Comparison of ENCODE assay signal across 9 mouse cellular contexts in genomic region chr11:84069034-84069370, GRCm38 (mm10). TPM values are rescaled to one million over a fixed set of nuclear protein-coding genes. Genes with fewer than 3 reads are reported as not detected.
DNase-seq lines count a peak whose midpoint lies in the region; ATAC-seq and TF ChIP-seq lines count a peak whose summit lies in the region.
"Had no signal": no experiment of that assay in that cellular context is flagged by ENCODE, and none has a peak within 500 bp of the region (broad histone marks: within the 10 kb centered on the region; RNA-seq: fewer than 3 reads in every experiment).

Gene Dusp14 (minus strand): TSS chr11:84069261.

- H3K27ac ChIP-seq in cerebellum, adult 2 months (ENCODE audit: insufficient read depth, low read length) = peak within 1 kb of the TSS; percentile 78
- no peak within 1 kb of the TSS for H3K27ac ChIP-seq in forebrain, embryonic 16.5 days (ENCODE audit: low read length)
- no peak within 1 kb of the TSS for H3K27ac ChIP-seq in midbrain, embryonic 16.5 days (ENCODE audit: low read length)

- no peaks in the 10 kb centered on the region for H3K36me3 ChIP-seq in forebrain, embryonic 16.5 days (ENCODE audit: control insufficient read depth, insufficient read depth)
- no peaks in the 10 kb centered on the region for H3K36me3 ChIP-seq in midbrain, embryonic 16.5 days (ENCODE audit: control insufficient read depth, insufficient read depth, low read length)
- H3K36me3 ChIP-seq: G1E had no signal

- no peaks in the 10 kb centered on the region for H3K4me1 ChIP-seq in cerebellum, adult 2 months (ENCODE audit: control insufficient read depth, insufficient read depth, low read length)
- peaks cover 22% of the 10 kb centered on the region for H3K4me1 ChIP-seq in forebrain, embryonic 16.5 days (replicated peaks; ENCODE audit: control insufficient read depth, insufficient read depth, low read length)
- peaks cover 12% of the 10 kb centered on the region; the same call in 1 of the 2 replicates for H3K4me1 ChIP-seq in midbrain, embryonic 16.5 days (ENCODE audit: control insufficient read depth, insufficient read depth, low read length)

- H3K27me3 ChIP-seq in cerebellum, adult 2 months (ENCODE audit: control insufficient read depth, insufficient read depth, low read length) = no peaks in the 10 kb centered on the region
- 0 out of 2 replicates have a peak, but pooled peaks cover 8% of the 10 kb centered on the region for H3K27me3 ChIP-seq in forebrain, embryonic 16.5 days (replicated peaks; ENCODE audit: control insufficient read depth, insufficient read depth, low read length)
- peaks cover 23% of the 10 kb centered on the region for H3K27me3 ChIP-seq in midbrain, embryonic 16.5 days (ENCODE audit: control insufficient read depth, insufficient read depth, low read depth, low read length)

- TF ChIP-seq CTCF in cerebellum, adult 2 months (IDR thresholded peaks at IDR 0.05; ENCODE audit: borderline replicate concordance, insufficient read depth, low read depth, low read length) = no peak

- H3K4me3 ChIP-seq in cerebellum, adult 2 months (replicated peaks; ENCODE audit: insufficient read depth, low read depth, low read length) = peak within 1 kb of the TSS; percentile 87
- H3K4me3 ChIP-seq in forebrain, embryonic 16.5 days (replicated peaks; ENCODE audit: low read length) = peak within 1 kb of the TSS; percentile 70
- H3K4me3 ChIP-seq in midbrain, embryonic 16.5 days (ENCODE audit: low read depth, low read length) = peak within 1 kb of the TSS; percentile 61

- no peak for TF ChIP-seq POLR2A in cerebellum, adult 2 months (IDR thresholded peaks at IDR 0.05; ENCODE audit: borderline replicate concordance, insufficient read depth, low read length)

- peak within 1 kb of the TSS; percentile 72 for H3K4me2 ChIP-seq in forebrain, embryonic 16.5 days (ENCODE audit: low read length)
- peak within 1 kb of the TSS; percentile 86 for H3K4me2 ChIP-seq in midbrain, embryonic 16.5 days (ENCODE audit: low read length)

- no peaks in the 10 kb centered on the region for H3K9me3 ChIP-seq in forebrain, embryonic 16.5 days (ENCODE audit: control insufficient read depth, low read length)
- no peaks in the 10 kb centered on the region for H3K9me3 ChIP-seq in midbrain, embryonic 16.5 days (replicated peaks; ENCODE audit: control insufficient read depth, low read length, poor library complexity, severe bottlenecking)
- H3K9me3 ChIP-seq: G1E had no signal

- WGBS in cerebellum, adult 2 months = 36% methylated on average over 11 of the region's 11 CpGs
- WGBS in forebrain, embryonic 16.5 days = 24% methylated on average over 11 of the region's 11 CpGs
- WGBS in midbrain, embryonic 16.5 days = 15% methylated on average over 11 of the region's 11 CpGs

- no peak for DNase-seq in cerebellum, adult 2 months
- DNase-seq in cerebellum, postnatal 14 days = no peak
- DNase-seq in right cerebral cortex, postnatal 25 days = peak; percentile 59
- no peak for DNase-seq in right cerebral cortex, postnatal 4 days
- peak; percentile 72 to 80 for DNase-seq in kidney, postnatal 36 days
- DNase-seq in natural killer cell, adult 2 months (ENCODE audit: low spot score in 2 of 2) = no peak

- H3K9ac ChIP-seq in forebrain, embryonic 16.5 days (replicated peaks; ENCODE audit: low read depth, low read length) = peak within 1 kb of the TSS; percentile 70
- peak within 1 kb of the TSS; percentile 66 for H3K9ac ChIP-seq in midbrain, embryonic 16.5 days (ENCODE audit: low read depth, low read length)

- ATAC-seq in forebrain, embryonic 16.5 days = no peak
- ATAC-seq in midbrain, embryonic 16.5 days = no peak

RNA-seq across cellular contexts. Expression of gene Dusp14, which starts in this region (rescaled TPM):
- polyA plus RNA-seq in cerebellum, adult 2 months (2012; rRNA removed) = 19.6 and 26.0 TPM in 2 replicates
- 28.0 and 30.0 TPM in 2 replicates for polyA plus RNA-seq in forebrain, embryonic 16.5 days (2015; fragmentation: Nextera tagmentation; extraction: Ambion mirVana)
- 11.0 and 11.8 TPM in 2 replicates for polyA plus RNA-seq in midbrain, embryonic 16.5 days (2015; fragmentation: Nextera tagmentation; extraction: Ambion mirVana)
- polyA plus RNA-seq: G1E had no signal

Comparison
In these comparisons a context has a peak if more than half of its experiments do, and no peak if none do; other contexts are left out.
1. DNase-seq: peak in right cerebral cortex, postnatal 25 days (single experiment) and kidney, postnatal 36 days (2 of 2); none in cerebellum, adult 2 months (0 of 2), cerebellum, postnatal 14 days (0 of 2), right cerebral cortex, postnatal 4 days (single experiment) and natural killer cell, adult 2 months (0 of 2).
2. Peak in every context shown above with its lines, with median percentiles within 50 percentile points of each other: H3K4me3 ChIP-seq.